Mouse (Mus musculus) liver, adult (tissue): Measurements from ENCODE around the gene R3hdm2.

Source experiments
- GATA4 ChIP-seq: IDR thresholded peaks from 2 replicates; pipeline ENCODE4 v1.6.1; 2014; ENCODE audit warnings: mild to moderate bottlenecking, low read length; ENCODE audit not compliant: insufficient replicate concordance

R3hdm2 gene

DNA sequence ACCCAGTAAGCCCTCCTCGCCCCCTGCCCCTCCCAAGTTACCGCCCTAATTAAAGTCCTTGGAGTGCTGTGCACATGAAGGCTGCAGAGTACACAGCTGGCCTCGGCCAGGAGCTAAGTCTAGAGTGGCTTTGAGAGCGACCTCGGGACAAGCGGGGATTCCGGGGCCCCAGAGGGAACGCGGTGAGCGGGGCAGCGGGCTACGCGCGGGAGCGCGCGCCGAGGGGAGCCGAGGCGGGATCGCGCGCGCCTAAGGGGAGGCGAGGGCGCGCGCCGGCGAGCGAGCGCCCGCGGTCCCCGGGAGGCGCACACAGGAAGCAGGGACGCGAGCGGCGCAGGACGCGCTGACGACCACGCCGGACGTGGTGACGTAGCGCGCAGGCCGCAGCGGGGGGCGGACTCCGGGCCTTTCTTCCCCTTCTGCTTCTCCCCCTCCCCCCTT lies at the start of gene R3hdm2:
Gene R3hdm2 (plus strand): TSS at position 77 of the 441 bp plus-strand sequence.
- TF ChIP-seq GATA4 = no peak

DNA sequence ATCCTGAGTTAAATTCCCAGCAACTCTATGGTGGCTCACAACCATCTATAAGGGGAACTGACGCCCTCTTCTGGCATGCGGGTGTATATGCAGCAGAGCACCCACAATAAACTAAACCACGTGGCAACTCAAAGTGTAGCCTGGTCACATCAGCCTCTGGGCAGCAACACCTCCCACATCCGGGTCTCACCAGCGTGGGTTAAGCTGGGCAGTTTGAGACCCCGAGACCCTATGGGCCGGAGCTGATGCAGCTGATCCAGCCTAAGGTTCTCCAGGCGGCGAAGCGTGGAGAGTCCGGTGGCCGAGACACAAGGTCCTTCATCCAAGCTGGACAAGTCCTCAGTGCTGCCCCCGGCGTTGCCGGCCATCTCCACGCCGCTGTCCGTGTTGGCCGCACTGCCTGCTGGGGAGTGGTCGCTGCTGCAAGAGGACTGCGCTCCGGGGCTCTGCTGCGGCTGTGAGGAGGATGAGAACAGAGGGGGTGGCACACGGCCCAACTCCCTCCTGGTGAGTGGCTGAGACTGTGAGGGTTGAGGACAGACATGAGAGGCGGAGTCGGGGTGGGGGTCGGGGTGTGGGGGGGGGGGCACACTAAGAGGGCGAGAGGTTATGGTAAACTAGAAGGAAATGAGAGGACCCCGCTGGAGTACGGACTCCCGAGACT lies 47.8 kb upstream of the R3hdm2 start:
- no peak for TF ChIP-seq GATA4

- TF ChIP-seq GATA4 = no peak
These were observed 47.0 kb upstream of the R3hdm2 start for GRCm38 (mm10) chr10:127333152-127333551.

GRCm38 (mm10) chr10:127335271-127335670 lies 44.9 kb upstream of the R3hdm2 start:
- TF ChIP-seq GATA4 = no peak

DNA sequence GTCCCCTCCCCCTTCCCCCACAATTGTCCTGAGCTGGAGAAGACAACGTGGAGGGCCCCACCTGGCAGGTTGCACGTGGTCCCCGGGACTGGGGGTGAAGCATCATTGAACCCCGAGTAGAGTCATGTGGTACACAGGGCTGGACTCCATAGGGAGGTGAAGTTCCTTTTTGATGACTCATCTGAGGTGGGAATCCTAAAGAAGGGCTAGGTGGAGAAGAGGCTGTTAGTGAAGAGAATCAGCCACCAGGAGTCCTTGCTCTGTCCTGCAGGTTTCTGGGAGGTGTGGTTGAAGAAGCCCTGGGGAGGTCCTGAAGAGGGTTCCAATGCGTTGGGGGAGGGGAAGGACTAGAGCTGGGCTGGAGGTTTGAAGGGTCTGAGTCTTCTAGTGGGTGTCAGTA lies 43.2 kb upstream of the R3hdm2 start:
- no peak for TF ChIP-seq GATA4

DNA sequence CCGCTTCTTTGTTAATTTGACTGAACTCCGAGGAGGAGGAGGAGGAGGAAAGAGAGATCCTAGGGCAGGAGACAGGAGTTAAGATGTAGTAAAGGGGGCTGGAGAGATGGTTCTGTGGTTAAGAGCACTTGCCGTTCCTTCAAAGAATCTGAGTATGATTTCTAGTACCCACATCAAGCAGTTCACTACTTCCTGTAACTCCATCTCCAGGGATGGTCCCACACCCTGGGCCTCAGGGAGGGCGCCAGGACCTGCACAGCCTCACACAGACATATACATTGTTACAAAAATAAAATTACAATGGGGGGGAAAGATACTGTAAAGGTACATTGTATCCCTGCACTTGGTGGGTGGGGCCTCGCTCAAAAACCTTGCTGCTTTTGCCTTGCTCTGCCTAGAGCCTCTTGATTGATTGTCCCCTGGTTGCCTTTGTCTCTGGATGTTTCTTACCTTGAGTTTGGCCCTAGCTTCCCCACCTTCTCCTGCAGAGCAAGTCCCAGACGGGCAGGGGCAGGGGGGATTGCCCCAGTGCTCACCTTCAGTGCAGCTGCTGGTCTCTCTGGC lies 42.5 kb upstream of the R3hdm2 start:
- no peak for TF ChIP-seq GATA4

GRCm38 (mm10) chr10:127338930-127339682 lies 41.0 kb upstream of the R3hdm2 start:
- no peak for TF ChIP-seq GATA4

DNA sequence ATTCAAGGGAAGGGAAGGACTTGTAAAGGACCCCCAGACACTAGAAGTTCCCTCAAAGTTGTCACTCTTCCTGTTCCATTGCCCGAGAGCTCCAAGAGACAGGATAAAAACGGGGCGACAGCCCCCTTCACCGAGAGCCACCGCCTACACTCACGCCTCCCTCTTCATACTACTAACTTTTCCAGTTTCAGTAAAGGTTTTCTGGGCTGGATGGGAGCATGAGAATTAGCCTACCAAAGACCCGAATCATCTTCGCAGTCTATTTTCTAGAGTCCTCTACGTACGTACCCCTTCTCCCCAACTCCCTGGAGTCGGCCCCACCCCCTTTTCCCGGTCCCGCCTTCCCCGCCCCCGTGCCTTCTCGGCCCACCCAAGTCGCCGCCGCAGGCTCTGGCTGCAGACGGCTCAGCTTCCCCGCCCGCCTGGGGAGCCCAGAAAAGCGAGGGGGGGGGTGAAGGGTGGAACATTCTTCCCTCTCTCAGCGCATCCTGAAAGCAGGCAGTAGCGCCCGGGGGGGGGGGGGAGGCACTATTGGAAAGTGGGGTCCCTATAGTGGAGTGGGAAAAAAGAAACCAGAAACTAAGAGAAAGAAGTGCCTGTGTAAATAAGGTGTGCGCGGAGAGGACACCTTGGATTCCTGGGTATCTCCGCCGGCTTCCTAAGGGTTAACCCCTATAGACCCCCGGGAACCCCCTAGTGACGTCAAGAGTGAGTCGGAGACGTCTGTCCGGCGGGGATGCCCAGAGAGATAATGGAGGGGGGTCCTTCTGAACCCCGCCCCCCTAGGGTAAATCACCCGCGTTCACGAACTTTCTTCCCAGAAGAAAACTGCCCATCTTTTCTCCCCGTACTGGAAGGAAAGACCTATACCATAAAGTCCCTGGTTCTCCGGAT lies 40.2 kb upstream of the R3hdm2 start:
- no peak for TF ChIP-seq GATA4

DNA sequence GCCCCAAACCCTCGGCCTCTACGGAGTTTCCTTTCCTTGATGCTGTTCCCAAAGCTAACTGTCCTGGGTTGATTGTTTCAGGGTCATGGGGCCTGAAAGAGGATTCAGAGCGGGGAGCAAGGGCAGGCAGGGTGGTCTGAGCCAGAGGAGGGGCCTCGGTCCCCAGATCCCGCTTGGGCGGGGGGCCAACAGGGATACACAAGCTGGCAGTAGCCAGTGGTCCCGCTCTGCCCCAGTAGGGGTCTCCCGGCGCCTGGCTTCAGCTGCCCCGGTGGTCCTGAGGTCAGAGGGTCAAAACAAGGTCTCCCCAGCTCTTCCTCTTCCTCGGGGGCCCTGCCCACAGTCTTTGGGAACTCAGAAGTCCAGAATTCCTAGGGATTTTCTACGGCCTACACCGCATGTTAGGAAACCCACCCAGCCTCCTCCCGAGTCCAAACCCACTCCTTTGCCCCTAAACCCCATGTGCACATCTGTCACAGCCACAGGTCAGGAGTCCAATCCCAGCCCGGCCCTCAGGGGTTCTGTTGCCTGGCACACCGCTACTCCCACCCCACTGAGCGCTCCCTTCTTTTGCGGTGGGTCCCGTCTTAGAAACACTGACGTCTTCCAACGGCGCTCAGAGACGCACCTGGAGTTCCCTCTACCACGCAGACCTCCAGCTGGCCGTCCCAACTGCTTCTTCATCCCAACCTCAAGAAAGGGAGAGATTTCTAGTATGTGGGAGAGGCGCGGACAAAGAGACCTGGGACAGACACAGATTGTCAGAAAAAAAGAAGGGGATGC lies 39.4 kb upstream of the R3hdm2 start:
- TF ChIP-seq GATA4 = no peak

DNA sequence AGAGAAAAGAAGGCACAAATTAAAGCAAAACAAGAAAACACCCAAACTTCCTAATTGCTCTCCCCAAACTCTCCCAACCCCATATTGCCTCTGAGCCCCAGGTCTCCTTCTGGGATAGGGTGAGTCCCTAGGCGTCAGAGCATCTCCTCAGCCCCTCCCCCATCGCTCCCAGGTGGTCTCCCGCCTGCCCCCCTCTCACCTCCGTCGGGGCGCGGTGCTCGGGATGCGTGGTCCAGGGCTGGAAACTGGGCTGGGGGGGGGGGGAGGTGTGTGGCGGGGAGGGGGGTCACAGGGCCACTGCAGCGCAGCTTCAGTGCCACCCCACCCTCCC lies 38.8 kb upstream of the R3hdm2 start:
- no peak for TF ChIP-seq GATA4

DNA sequence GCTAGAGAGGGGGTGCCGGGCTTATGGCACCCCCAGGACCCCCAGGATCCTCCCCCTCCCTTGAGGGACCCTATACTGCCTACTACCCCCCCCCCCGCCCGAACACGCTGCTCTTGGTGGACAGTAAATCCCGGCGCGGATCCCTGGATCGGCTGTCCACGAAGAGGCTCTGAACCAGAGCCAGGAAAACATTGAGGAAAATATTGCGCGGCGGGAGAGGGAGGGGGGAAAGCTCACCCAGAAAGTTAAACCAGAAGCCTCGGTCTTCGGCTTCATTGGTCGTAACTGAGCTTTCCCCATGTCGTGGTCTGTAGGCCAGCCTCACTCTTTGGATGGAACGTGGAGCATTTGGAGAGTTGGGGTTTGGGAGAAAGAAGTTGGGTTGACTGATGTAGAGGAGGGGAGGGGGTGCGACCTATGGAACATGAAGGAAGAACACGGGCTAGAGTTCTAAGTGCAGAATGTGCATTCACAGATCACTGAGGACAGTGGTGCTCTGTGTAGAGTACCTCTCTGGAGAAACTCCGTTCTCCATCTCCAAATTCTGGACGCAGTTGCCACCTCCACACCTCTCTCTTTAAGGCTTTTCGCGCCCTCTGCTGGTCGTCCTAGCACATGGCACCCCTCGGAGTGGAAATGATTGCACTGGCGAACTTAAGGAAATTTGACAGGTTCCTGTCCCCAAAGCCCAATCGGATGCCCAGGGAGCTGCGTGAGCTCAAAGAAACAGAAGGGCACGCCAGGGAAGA lies 38.1 kb upstream of the R3hdm2 start, which contains the start of gene Gli1:
Gene Gli1 (minus strand): TSS at position 84 of the 749 bp plus-strand sequence.
- no peak for TF ChIP-seq GATA4

DNA sequence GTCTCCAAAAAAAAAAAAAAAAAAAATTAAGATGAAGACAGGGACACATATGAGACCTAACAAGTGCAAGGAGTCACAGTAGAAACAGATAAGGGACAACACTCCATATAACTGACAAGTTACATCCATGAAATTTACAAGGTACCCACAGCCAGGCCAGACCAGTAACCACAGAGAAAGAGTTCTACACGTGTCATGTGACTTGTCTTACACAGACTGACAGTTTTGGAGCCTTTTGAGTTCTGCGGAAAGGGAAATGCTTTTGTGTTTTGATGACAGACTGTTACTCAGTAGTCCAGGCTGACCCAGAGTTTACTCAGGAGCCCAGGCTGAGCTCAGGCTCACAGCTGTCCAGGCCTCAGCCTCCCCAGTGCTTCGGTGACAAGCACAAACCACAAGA lies 37.1 kb upstream of the R3hdm2 start:
- TF ChIP-seq GATA4 = no peak

GRCm38 (mm10) chr10:127346173-127346572 lies 34.0 kb upstream of the R3hdm2 start:
- TF ChIP-seq GATA4 = no peak

GRCm38 (mm10) chr10:127348957-127349356 lies 31.2 kb upstream of the R3hdm2 start:
- TF ChIP-seq GATA4 = no peak
